Comparison of ENCODE assay signal across 23 mouse cellular contexts in the genomic region with DNA sequence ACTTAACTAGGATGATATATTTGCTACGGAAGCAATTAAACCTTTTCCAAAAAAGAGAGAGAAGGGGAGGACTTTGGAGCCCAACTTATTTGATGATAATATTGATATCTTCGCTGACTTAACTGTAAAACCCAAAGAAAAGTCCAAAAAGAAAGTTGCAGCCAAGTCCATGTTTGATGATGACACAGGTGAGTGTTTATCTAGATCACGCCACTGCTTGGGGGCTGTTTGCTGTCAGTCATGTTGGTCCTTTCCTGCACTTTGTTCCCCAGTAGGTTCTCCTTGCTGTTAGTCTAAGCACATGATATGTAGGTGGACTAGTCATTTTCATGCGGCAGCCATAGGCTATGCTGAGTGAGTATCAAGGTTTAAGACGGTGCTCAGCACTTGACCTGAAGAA. TPM values are rescaled to one million over a fixed set of nuclear protein-coding genes. Genes with fewer than 3 reads are reported as not detected.
A peak's percentile ranks its signal among the peaks of the same experiment; 100 is the strongest.
DNase-seq lines count a peak whose midpoint lies in the region; ATAC-seq and TF ChIP-seq lines count a peak whose summit lies in the region.
"Had no signal": no experiment of that assay in that cellular context is flagged by ENCODE, and none has a peak within 500 bp of the region (broad histone marks: within the 10 kb centered on the region; RNA-seq: fewer than 3 reads in every experiment).

No protein-coding gene starts in this region.

- no peak overlapping the region for H3K27ac ChIP-seq in heart, embryonic 12.5 days (ENCODE audit: poor library complexity, severe bottlenecking)
- 0 out of 2 replicates have a peak overlapping the region, but pooled peaks have one; percentile 38 for H3K27ac ChIP-seq in liver, embryonic 15.5 days (replicated peaks)
- H3K27ac ChIP-seq in liver, embryonic 12.5 days: no peak overlapping the region
- H3K27ac ChIP-seq in liver, postnatal 0 days (ENCODE audit: low read depth): peak overlapping the region; percentile 76
- H3K27ac ChIP-seq: embryonic facial prominence, embryonic 10.5 days; embryonic facial prominence, embryonic 12.5 days; forebrain, embryonic 13.5 days; forebrain, embryonic 15.5 days had no signal

- H3K36me3 ChIP-seq in heart, embryonic 12.5 days: peaks cover 58% of the 10 kb centered on the region
- H3K36me3 ChIP-seq in liver, embryonic 15.5 days (replicated peaks): peaks cover 18% of the 10 kb centered on the region; the same call in 1 of the 2 replicates
- H3K36me3 ChIP-seq in liver, embryonic 12.5 days: peaks cover 51% of the 10 kb centered on the region
- H3K36me3 ChIP-seq in liver, postnatal 0 days (replicated peaks; ENCODE audit: insufficient read depth, low read length): peaks cover 39% of the 10 kb centered on the region

- no peaks in the 10 kb centered on the region for H3K27me3 ChIP-seq in heart, embryonic 12.5 days (replicated peaks)
- no peaks in the 10 kb centered on the region for H3K27me3 ChIP-seq in liver, embryonic 15.5 days
- H3K27me3 ChIP-seq in liver, embryonic 12.5 days (replicated peaks): no peaks in the 10 kb centered on the region
- no peaks in the 10 kb centered on the region for H3K27me3 ChIP-seq in liver, postnatal 0 days (ENCODE audit: insufficient read depth, low read length)
- H3K27me3 ChIP-seq: CH12.LX; embryonic facial prominence, embryonic 12.5 days; forebrain, embryonic 13.5 days; forebrain, embryonic 15.5 days; Patski had no signal

- H3K4me3 ChIP-seq in heart, embryonic 12.5 days: no peak overlapping the region
- no peak overlapping the region for H3K4me3 ChIP-seq in liver, embryonic 15.5 days (replicated peaks)
- H3K4me3 ChIP-seq in liver, embryonic 12.5 days: no peak overlapping the region
- no peak overlapping the region for H3K4me3 ChIP-seq in liver, postnatal 0 days (ENCODE audit: low read depth, low read length)
- H3K4me3 ChIP-seq: embryonic facial prominence, embryonic 10.5 days; embryonic facial prominence, embryonic 12.5 days; forebrain, embryonic 13.5 days; forebrain, embryonic 15.5 days had no signal

- no peak for TF ChIP-seq EP300 in liver, postnatal 0 days (IDR thresholded peaks at IDR 0.05; ENCODE audit: low read depth)

- peak; percentile 27 for DNase-seq in heart, adult 11 months
- no peak for DNase-seq in liver, postnatal 0 days
- DNase-seq: adrenal gland, adult 8-10 months; adrenal gland, postnatal 14 days; adrenal gland, postnatal 36 days; B cell, adult 2 months; cerebellum, adult 11-12 months; cerebellum, adult 2 months; cerebellum, adult 9-10 months; cerebellum, postnatal 10 days; cerebellum, postnatal 25 days had no signal

- no peak for TF ChIP-seq CTCF in liver, postnatal 0 days (IDR thresholded peaks at IDR 0.05; ENCODE audit: low read depth)

- no peak for ATAC-seq in heart, embryonic 12.5 days (ENCODE audit: insufficient number of reproducible peaks, low FRiP score)
- no peak for ATAC-seq in liver, embryonic 15.5 days (ENCODE audit: insufficient read depth)
- ATAC-seq in liver, embryonic 12.5 days: no peak
- peak; percentile 45 for ATAC-seq in liver, postnatal 0 days
- ATAC-seq: activated CD4-positive, CD25-positive, alpha-beta regulatory T cell, adult 4 months; CD4-positive, CD25-positive, alpha-beta regulatory T cell, adult 4 months; forebrain, embryonic 13.5 days; forebrain, embryonic 15.5 days; Patski had no signal

- H3K9me3 ChIP-seq in heart, embryonic 12.5 days (replicated peaks): no peaks in the 10 kb centered on the region
- no peaks in the 10 kb centered on the region for H3K9me3 ChIP-seq in liver, embryonic 15.5 days (replicated peaks)
- H3K9me3 ChIP-seq in liver, embryonic 12.5 days (replicated peaks): no peaks in the 10 kb centered on the region
- no peaks in the 10 kb centered on the region for H3K9me3 ChIP-seq in liver, postnatal 0 days (ENCODE audit: low read length)
- H3K9me3 ChIP-seq: embryonic facial prominence, embryonic 10.5 days; embryonic facial prominence, embryonic 12.5 days; forebrain, embryonic 13.5 days; forebrain, embryonic 15.5 days; G1E had no signal

- no peak overlapping the region for H3K4me2 ChIP-seq in heart, embryonic 12.5 days
- no peak overlapping the region for H3K4me2 ChIP-seq in liver, embryonic 15.5 days
- H3K4me2 ChIP-seq in liver, embryonic 12.5 days: no peak overlapping the region
- H3K4me2 ChIP-seq in liver, postnatal 0 days (ENCODE audit: low read depth, low read length): no peak overlapping the region
- H3K4me2 ChIP-seq: embryonic facial prominence, embryonic 12.5 days; forebrain, embryonic 13.5 days; forebrain, embryonic 15.5 days had no signal

- H3K9ac ChIP-seq in heart, embryonic 12.5 days: no peak overlapping the region
- H3K9ac ChIP-seq in liver, embryonic 15.5 days: no peak overlapping the region
- no peak overlapping the region for H3K9ac ChIP-seq in liver, embryonic 12.5 days
- no peak overlapping the region; the same call in 1 of the 2 replicates for H3K9ac ChIP-seq in liver, postnatal 0 days (replicated peaks)
- H3K9ac ChIP-seq: embryonic facial prominence, embryonic 12.5 days; forebrain, embryonic 13.5 days; forebrain, embryonic 15.5 days had no signal

- WGBS in heart, embryonic 12.5 days: 92% methylated on average over 5 of the region's 5 CpGs
- 74% methylated on average over 5 of the region's 5 CpGs for WGBS in liver, embryonic 15.5 days (ENCODE audit: insufficient replicate concordance)
- 81% methylated on average over 5 of the region's 5 CpGs for WGBS in liver, embryonic 12.5 days (ENCODE audit: insufficient replicate concordance)
- WGBS in liver, postnatal 0 days (ENCODE audit: insufficient replicate concordance): 65% methylated on average over 5 of the region's 5 CpGs

- H3K4me1 ChIP-seq in heart, embryonic 12.5 days (replicated peaks): no peaks in the 10 kb centered on the region
- H3K4me1 ChIP-seq in liver, embryonic 15.5 days (replicated peaks): peaks cover 19% of the 10 kb centered on the region
- peaks cover 20% of the 10 kb centered on the region for H3K4me1 ChIP-seq in liver, embryonic 12.5 days
- peaks cover 14% of the 10 kb centered on the region for H3K4me1 ChIP-seq in liver, postnatal 0 days (ENCODE audit: insufficient read depth)
- H3K4me1 ChIP-seq: embryonic facial prominence, embryonic 12.5 days had no signal

RNA-seq across cellular contexts. Expression of a gene that starts 3.5 kb away (rescaled TPM):
- polyA plus RNA-seq in heart, embryonic 12.5 days (2016; fragmentation: Nextera tagmentation; extraction: Ambion mirVana): 4.5 and 5.3 TPM in 2 replicates
- polyA plus RNA-seq in liver, embryonic 15.5 days (2015; fragmentation: Nextera tagmentation; extraction: Ambion mirVana): 4.6 and 4.8 TPM in 2 replicates
- 6.1 and 6.6 TPM in 2 replicates for polyA plus RNA-seq in liver, embryonic 12.5 days (2016; fragmentation: Nextera tagmentation; extraction: Ambion mirVana)
- 4.9 and 5.7 TPM in 2 replicates for polyA plus RNA-seq in liver, postnatal 0 days (2015; fragmentation: Nextera tagmentation; extraction: Ambion mirVana)

RNA-seq across cellular contexts. Expression of a gene that starts 52.6 kb away (rescaled TPM):
- 39.6 and 42.1 TPM in 2 replicates for polyA plus RNA-seq in heart, embryonic 12.5 days (2016; fragmentation: Nextera tagmentation; extraction: Ambion mirVana)
- 12.5 and 13.7 TPM in 2 replicates for polyA plus RNA-seq in liver, embryonic 15.5 days (2015; fragmentation: Nextera tagmentation; extraction: Ambion mirVana)
- polyA plus RNA-seq in liver, embryonic 12.5 days (2016; fragmentation: Nextera tagmentation; extraction: Ambion mirVana): 18.7 and 18.9 TPM in 2 replicates
- 11.5 and 12.3 TPM in 2 replicates for polyA plus RNA-seq in liver, postnatal 0 days (2015; fragmentation: Nextera tagmentation; extraction: Ambion mirVana)

Comparison
In these comparisons a context has a peak if more than half of its experiments do, and no peak if none do; other contexts are left out.
1. H3K27ac ChIP-seq: peak in liver, embryonic 15.5 days (single experiment) and liver, postnatal 0 days (single experiment); none in heart, embryonic 12.5 days (single experiment) and liver, embryonic 12.5 days (single experiment).